Mouse (Mus musculus) heart, embryonic 13.5 days (tissue): ENCODE results near the gene Upp2. TPM values are rescaled to one million over a fixed set of nuclear protein-coding genes. Genes with fewer than 3 reads are reported as not detected.

Source experiments
- ATAC-seq: fragments of 200-750 bp; cut with Nextera tagmentation; 2 replicates; pipeline ENCODE4 v1.8.0; 2017; ENCODE audit warnings: moderate TSS enrichment; ENCODE audit not compliant: insufficient number of reproducible peaks, low FRiP score, low TSS enrichment; ENCODE audit errors: extremely low read depth
- H3K27ac ChIP-seq: fragments of 300-500 bp; sonication (generic); replicated peaks from 2 replicates; pipeline ENCODE4 v1.5.1; 2015; ENCODE audit warnings: moderate library complexity, mild to moderate bottlenecking, inconsistent platforms
- H3K27me3 ChIP-seq: fragments of 300-500 bp; sonication (generic); replicated peaks from 2 replicates; pipeline ENCODE4 v1.6.1; 2015; ENCODE audit warnings: mild to moderate bottlenecking, inconsistent platforms
- H3K36me3 ChIP-seq: fragments of 300-500 bp; sonication (generic); 2 replicates; pipeline ENCODE4 v1.6.1; 2015; ENCODE audit warnings: mild to moderate bottlenecking, inconsistent platforms
- H3K4me1 ChIP-seq: fragments of 300-500 bp; sonication (generic); 2 replicates; pipeline ENCODE4 v1.6.1; 2015; ENCODE audit warnings: inconsistent platforms
- H3K4me2 ChIP-seq: fragments of 300-500 bp; sonication (generic); 2 replicates; pipeline ENCODE4 v1.6.1; 2015; ENCODE audit warnings: inconsistent platforms, mild to moderate bottlenecking, moderate library complexity
- H3K4me3 ChIP-seq: fragments of 300-500 bp; sonication (generic); 2 replicates; pipeline ENCODE4 v1.5.1; 2015; ENCODE audit warnings: moderate library complexity, mild to moderate bottlenecking, inconsistent platforms
- H3K9ac ChIP-seq: fragments of 300-500 bp; sonication (generic); 2 replicates; pipeline ENCODE4 v1.6.1; 2015; ENCODE audit warnings: inconsistent platforms, mild to moderate bottlenecking, moderate library complexity
- H3K9me3 ChIP-seq: fragments of 300-500 bp; sonication (generic); 2 replicates; pipeline ENCODE4 v1.6.1; 2016; ENCODE audit warnings: inconsistent platforms
- WGBS: fragments of 180-500 bp; shearing (Covaris S2); methylation state at CpG from one replicate; pipeline ENCODE4 v1.1.7; 2015; ENCODE audit warnings: mixed read lengths; 5-methylcytosine and 5-hydroxymethylcytosine counted together
- polyA plus RNA-seq: library from polyadenylated mRNA; unstranded; fragments of >200 nt; fragmentation: Nextera tagmentation; extraction: Ambion mirVana; gene quantifications from 2 replicates; pipeline ENCODE4 v1.2.1, GENCODE M21; 2015

Upp2 gene
- polyA plus RNA-seq, 1 experiment from 2014 or later, result 6.4 TPM

DNA sequence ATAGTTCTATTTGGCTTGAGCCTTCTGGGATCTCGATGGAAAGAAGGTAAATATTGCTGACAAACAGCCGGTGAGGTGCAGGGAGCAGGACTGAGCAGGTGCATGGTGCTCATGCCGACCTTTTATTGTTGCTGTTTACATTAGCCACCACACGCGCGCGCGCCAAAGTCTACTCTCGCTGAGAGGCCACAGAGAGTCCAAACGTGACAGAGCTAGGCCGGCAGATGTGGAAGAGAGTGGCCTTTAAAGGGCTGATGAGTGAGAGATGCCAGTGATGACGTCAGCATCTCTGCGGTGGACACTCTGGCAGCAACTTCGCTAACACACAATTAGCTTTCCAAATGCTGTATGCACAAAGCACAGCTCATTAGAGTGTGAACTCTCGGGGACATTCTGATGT lies 227.4 kb downstream of the Upp2 start:
- 73% methylated on average over 15 of the region's 15 CpGs for WGBS
- peaks cover 12% of the 10 kb centered on the region for H3K4me1 ChIP-seq
- ATAC-seq, result no peak
- no peaks in the 10 kb centered on the region for H3K9me3 ChIP-seq
- no peak overlapping the region for H3K4me3 ChIP-seq
- no peaks in the 10 kb centered on the region for H3K27me3 ChIP-seq
- H3K36me3 ChIP-seq, result no peaks in the 10 kb centered on the region
- no peak overlapping the region for H3K4me2 ChIP-seq
- H3K9ac ChIP-seq, result no peak overlapping the region
- H3K27ac ChIP-seq, result no peak overlapping the region

- Histone ChIP-seq H3K4me3 (no peak overlapping the region), H3K27me3 (no peaks in the 10 kb centered on the region), H3K4me1 (peaks cover 12% of the 10 kb centered on the region), H3K36me3 (no peaks in the 10 kb centered on the region), H3K27ac (no peak overlapping the region), H3K4me2 (no peak overlapping the region), H3K9ac (no peak overlapping the region), H3K9me3 (no peaks in the 10 kb centered on the region)
- WGBS, result 73% methylated on average over 5 of the region's 5 CpGs
- ATAC-seq, result no peak
These were observed 228.3 kb downstream of the Upp2 start for GRCm38 (mm10) chr2:58795432-58795831.

- Histone ChIP-seq H3K4me3 (no peak overlapping the region), H3K27me3 (no peaks in the 10 kb centered on the region), H3K9me3 (no peaks in the 10 kb centered on the region), H3K4me1 (no peaks in the 10 kb centered on the region), H3K27ac (no peak overlapping the region), H3K4me2 (no peak overlapping the region), H3K9ac (no peak overlapping the region), H3K36me3 (no peaks in the 10 kb centered on the region)
- WGBS, result 76% methylated on average over 4 of the region's 4 CpGs
- ATAC-seq, result no peak
These were observed 230.4 kb downstream of the Upp2 start for GRCm38 (mm10) chr2:58797506-58797905.

DNA sequence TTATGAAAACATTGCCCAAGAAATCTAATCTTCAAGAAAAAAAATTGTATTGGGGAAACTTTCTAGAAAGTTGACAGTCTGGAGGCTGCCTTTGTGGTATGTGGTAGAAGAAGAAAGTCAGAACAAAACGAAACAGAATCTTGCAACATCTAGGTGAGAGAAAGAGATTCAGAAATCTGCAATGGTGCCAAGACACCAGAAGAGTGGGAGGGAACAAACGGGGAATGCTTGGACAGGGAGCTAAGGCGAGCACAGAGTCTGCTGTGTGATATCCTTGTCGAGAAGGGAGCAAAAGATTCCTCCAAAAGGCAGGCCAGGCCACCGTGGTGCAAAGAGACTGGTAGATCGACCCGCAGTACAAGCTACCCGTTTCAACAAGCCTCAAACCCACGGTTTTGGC lies 232.0 kb downstream of the Upp2 start:
- WGBS, result 64% methylated on average over 9 of the region's 9 CpGs
- H3K4me1 ChIP-seq, result no peaks in the 10 kb centered on the region
- no peak overlapping the region for H3K27ac ChIP-seq
- no peak overlapping the region for H3K9ac ChIP-seq
- H3K27me3 ChIP-seq, result no peaks in the 10 kb centered on the region
- H3K9me3 ChIP-seq, result no peaks in the 10 kb centered on the region
- no peak overlapping the region for H3K4me2 ChIP-seq
- H3K4me3 ChIP-seq, result no peak overlapping the region
- ATAC-seq, result no peak
- no peaks in the 10 kb centered on the region for H3K36me3 ChIP-seq

DNA sequence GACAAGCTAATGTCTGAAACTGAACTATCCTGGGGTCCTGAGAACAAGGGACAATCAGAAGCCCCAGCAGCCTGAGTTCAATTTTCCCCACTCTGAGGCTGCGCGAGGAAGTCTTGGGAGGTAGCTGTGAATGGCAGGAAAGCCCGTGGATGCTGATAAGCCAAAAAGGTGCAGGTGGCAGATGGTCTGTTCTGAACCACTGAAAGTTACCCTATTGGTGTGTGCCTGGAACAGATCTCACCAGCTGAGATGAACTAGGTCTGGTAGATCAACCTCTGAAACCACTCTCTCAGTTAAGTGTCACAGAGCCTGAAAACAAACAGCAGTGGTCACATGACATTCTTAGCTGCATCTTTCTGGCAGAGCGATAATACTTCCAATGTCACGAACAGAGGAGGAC lies 232.5 kb downstream of the Upp2 start:
- H3K27ac ChIP-seq, result no peak overlapping the region
- H3K4me3 ChIP-seq, result no peak overlapping the region
- ATAC-seq, result no peak
- 66% methylated on average over 5 of the region's 5 CpGs for WGBS
- no peaks in the 10 kb centered on the region for H3K9me3 ChIP-seq
- H3K9ac ChIP-seq, result no peak overlapping the region
- no peak overlapping the region for H3K4me2 ChIP-seq
- H3K27me3 ChIP-seq, result no peaks in the 10 kb centered on the region
- no peaks in the 10 kb centered on the region for H3K36me3 ChIP-seq
- no peaks in the 10 kb centered on the region for H3K4me1 ChIP-seq

- Histone ChIP-seq H3K9me3 (no peaks in the 10 kb centered on the region), H3K9ac (no peak overlapping the region), H3K36me3 (no peaks in the 10 kb centered on the region), H3K4me3 (no peak overlapping the region), H3K4me1 (no peaks in the 10 kb centered on the region), H3K4me2 (no peak overlapping the region), H3K27me3 (no peaks in the 10 kb centered on the region), H3K27ac (no peak overlapping the region)
- WGBS, result 61% methylated on average over 2 of the region's 2 CpGs
- ATAC-seq, result no peak
These were observed 245.8 kb downstream of the Upp2 start for GRCm38 (mm10) chr2:58812941-58813340.

GRCm38 (mm10) chr2:58828910-58829600 lies 262.0 kb downstream of the Upp2 start:
- WGBS, result 53% methylated on average over 3 of the region's 3 CpGs
- Histone ChIP-seq H3K9me3 (no peaks in the 10 kb centered on the region), H3K27ac (peak overlapping the region; percentile 30; the same call in 1 of the 2 replicates), H3K4me2 (no peak overlapping the region), H3K4me3 (no peak overlapping the region), H3K9ac (no peak overlapping the region), H3K36me3 (no peaks in the 10 kb centered on the region), H3K4me1 (peaks cover 11% of the 10 kb centered on the region), H3K27me3 (no peaks in the 10 kb centered on the region)
- ATAC-seq, result no peak

GRCm38 (mm10) chr2:58829981-58830742 lies 263.1 kb downstream of the Upp2 start:
- no peak for ATAC-seq
- Histone ChIP-seq H3K9ac (no peak overlapping the region), H3K27me3 (no peaks in the 10 kb centered on the region), H3K4me1 (peaks cover 11% of the 10 kb centered on the region), H3K4me2 (peak overlapping the region; percentile 9; the same call in 1 of the 2 replicates), H3K27ac (no peak overlapping the region), H3K4me3 (no peak overlapping the region), H3K9me3 (no peaks in the 10 kb centered on the region), H3K36me3 (no peaks in the 10 kb centered on the region)
- WGBS, result 56% methylated on average over 7 of the region's 7 CpGs

- Histone ChIP-seq H3K4me3 (no peak overlapping the region), H3K4me2 (no peak overlapping the region), H3K9ac (no peak overlapping the region), H3K27me3 (no peaks in the 10 kb centered on the region), H3K4me1 (peaks cover 11% of the 10 kb centered on the region), H3K27ac (no peak overlapping the region), H3K36me3 (no peaks in the 10 kb centered on the region), H3K9me3 (no peaks in the 10 kb centered on the region)
- WGBS, result 87% methylated on average over 20 of the region's 20 CpGs
- ATAC-seq, result no peak
These were observed 265.3 kb downstream of the Upp2 start for GRCm38 (mm10) chr2:58832253-58832980.

GRCm38 (mm10) chr2:58841021-58841420 lies 273.9 kb downstream of the Upp2 start:
- Histone ChIP-seq H3K4me1 (no peaks in the 10 kb centered on the region), H3K4me3 (no peak overlapping the region)
- 76% methylated on average over 3 of the region's 3 CpGs for WGBS

GRCm38 (mm10) chr2:58842443-58842842 lies 275.3 kb downstream of the Upp2 start:
- no peak overlapping the region for H3K27ac ChIP-seq
- peaks cover 5% of the 10 kb centered on the region; the same call in 1 of the 2 replicates for H3K9me3 ChIP-seq
- no peak overlapping the region for H3K4me2 ChIP-seq
- no peaks in the 10 kb centered on the region for H3K4me1 ChIP-seq
- no peaks in the 10 kb centered on the region for H3K36me3 ChIP-seq
- 75% methylated on average over 4 of the region's 4 CpGs for WGBS
- H3K27me3 ChIP-seq, result no peaks in the 10 kb centered on the region; the same call in 1 of the 2 replicates
- ATAC-seq, result no peak
- H3K4me3 ChIP-seq, result no peak overlapping the region
- H3K9ac ChIP-seq, result no peak overlapping the region

More at GRCm38 (mm10) chr2:58841021-58841420, 273.9 kb downstream of the Upp2 start:
- Histone ChIP-seq H3K27me3 (no peaks in the 10 kb centered on the region; the same call in 1 of the 2 replicates), H3K9me3 (peaks cover 5% of the 10 kb centered on the region; the same call in 1 of the 2 replicates), H3K9ac (no peak overlapping the region), H3K27ac (no peak overlapping the region), H3K36me3 (no peaks in the 10 kb centered on the region), H3K4me2 (no peak overlapping the region)
- ATAC-seq, result no peak
